Mouse (Mus musculus) cerebellum, adult 2 months (tissue): ENCODE measurements around the gene Dolpp1.

ENCODE experiments used
- CTCF ChIP-seq: fragments of 200-500 bp; IDR thresholded peaks from 2 replicates; pipeline ENCODE4 v1.5.1; 2011; ENCODE audit warnings: low read depth, mild to moderate bottlenecking, control low read depth, low read length, moderate library complexity, borderline replicate concordance; ENCODE audit not compliant: insufficient read depth
- POLR2A ChIP-seq: fragments of 200-500 bp; IDR thresholded peaks from 2 replicates; pipeline ENCODE4 v1.6.1; 2011; ENCODE audit warnings: low read length, control low read depth, borderline replicate concordance; ENCODE audit not compliant: insufficient read depth

GRCm38 (mm10) chr2:30403870-30404269, 11.8 kb downstream of the Dolpp1 start:
- TF ChIP-seq POLR2A, result no peak
- no peak for TF ChIP-seq CTCF
